Mouse (Mus musculus) retina, postnatal 1 day (tissue): ENCODE results near the gene Ube2dnl1.

Experiments used
- DNase-seq: peaks from one replicate; pipeline ENCODE4 v3.0.0-alpha.2; 2012

Gene Ube2dnl1

DNA sequence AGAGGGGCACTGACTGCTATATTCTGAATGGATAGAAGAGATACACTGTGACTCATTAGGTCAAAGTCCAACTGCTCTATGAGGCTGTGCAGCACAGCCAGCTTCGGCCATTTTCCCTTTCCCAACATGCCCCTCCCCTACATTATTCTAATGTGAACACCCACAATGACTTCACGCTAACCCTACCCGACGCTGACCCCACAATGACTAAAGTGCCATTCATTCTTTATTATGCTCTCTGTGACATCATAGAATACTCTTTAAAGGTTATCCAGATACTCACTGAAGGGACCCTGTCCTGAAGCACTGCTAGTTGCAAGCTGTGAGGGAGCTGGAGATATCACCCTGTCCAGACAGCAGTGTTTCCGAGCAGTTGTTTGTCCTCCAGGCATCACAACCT is at the start of gene Ube2dnl1:
Gene Ube2dnl1, plus strand, starts transcription at position 301 of the 400 bp plus-strand sequence.
- DNase-seq = no peak

DNA sequence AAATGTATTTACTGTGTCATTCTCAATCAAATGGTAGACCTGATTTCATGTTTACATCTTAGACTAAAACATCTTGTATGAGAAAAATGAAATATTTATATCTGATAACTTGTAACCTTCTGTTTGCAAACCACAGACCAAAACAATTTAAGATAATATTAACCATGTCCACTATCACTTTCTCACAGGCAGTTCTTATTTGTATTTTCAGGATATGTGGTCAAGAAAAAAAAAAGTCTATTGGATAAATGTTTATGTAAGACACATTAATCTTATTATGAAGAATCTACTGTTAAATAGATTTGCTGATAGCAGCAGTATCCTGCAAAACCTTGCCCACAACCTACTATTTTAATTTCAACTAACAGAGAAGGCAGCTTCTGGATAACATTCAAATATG is 9.3 kb upstream of the Ube2dnl1 start:
- DNase-seq = no peak

DNA sequence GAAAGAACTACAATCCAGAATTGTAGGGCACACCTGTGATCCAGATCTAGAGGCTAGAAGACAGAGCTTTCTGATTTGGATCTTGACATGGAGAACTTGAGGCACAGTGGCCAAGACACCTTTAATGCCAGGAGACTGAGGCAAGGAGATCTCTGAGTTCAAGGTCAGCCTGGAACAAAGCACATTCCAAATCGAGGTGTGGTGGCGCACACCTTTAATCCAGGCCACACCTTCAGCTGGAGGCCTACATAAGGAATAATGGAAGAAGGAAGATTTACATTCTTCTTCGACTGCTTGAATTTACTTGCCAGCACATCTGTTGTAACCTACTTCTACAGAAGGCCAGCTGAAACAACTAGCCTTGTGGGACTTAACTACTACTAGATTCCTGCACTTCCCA is 7.3 kb upstream of the Ube2dnl1 start:
- DNase-seq = no peak

DNA sequence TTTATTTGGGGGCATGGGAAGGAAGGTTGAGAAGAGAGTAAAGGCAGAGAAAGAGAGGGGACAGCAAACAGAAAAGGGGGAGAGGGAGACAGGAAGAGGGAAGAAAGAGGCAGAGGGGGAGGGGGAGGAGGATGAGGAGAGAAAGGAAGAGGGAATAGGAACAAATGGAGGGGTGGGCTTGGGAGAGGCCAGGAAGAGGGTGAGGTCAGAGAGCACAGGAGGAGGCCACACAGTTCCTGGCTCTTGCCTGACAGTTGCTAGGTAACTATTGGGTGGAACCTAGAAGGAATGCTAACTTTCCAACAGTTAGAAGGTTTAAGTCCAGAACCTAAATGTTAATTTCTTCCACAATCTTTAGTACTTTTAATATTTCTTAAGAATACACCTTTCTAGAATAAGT is 1.4 kb upstream of the Ube2dnl1 start:
- DNase-seq = no peak

DNA sequence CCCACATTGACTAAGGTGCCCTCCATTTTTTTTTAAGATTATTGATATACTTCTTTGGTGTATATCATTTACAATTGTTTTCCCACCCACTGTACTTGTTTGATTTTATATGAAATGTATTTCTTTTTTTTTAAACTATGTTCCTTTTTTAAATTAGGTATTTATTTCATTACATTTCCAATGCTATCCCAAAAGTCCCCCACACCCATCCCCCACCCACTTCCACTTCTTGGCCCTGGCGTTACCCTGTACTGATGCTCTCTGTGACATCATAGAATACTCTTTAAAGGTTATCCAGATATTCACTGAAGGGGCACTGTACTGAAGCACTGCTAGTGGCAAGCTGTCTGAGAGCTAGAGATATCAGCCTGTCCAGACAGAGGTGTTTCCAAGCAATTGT is 2.5 kb downstream of the Ube2dnl1 start, which contains the start of gene Ube2dnl2:
Gene Ube2dnl2, plus strand, starts transcription at position 301 of the 400 bp plus-strand sequence.
- DNase-seq = no peak

DNA sequence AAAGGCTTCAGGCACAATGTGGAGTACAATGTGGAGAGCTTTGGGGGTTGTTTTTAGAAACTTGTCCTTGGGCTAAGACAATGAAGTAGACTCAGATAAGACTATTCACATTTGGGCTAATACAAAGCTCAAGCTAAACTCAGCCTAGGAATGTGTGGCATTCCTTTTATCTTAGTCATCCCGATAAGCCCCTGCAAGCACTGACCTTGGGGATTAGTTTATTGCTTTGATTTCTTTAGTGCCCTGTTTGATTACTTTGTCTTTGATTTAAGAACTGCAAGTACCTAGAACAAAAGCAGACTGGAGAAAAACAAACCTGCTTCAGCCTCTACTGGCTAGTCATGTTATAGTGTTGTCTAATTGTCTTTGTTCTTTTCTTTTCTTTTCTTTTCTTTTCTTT is 50.3 kb downstream of the Ube2dnl1 start:
- no peak for DNase-seq
